Mouse (Mus musculus) forebrain, postnatal 0 days (tissue): ENCODE measurements around the gene Trim62. TPM values are rescaled to one million over a fixed set of nuclear protein-coding genes. Genes with fewer than 3 reads are reported as not detected.

Experiments
- ATAC-seq: fragments of 200-750 bp; cut with Nextera tagmentation; 2 replicates; pipeline ENCODE4 v1.8.0; 2017; ENCODE audit warnings: mild to moderate bottlenecking, moderate library complexity
- DNase-seq: peaks from one replicate; pipeline ENCODE4 v3.0.0-alpha.2; 2015
- H3K27ac ChIP-seq: fragments of 300-500 bp; sonication (generic); 2 replicates; pipeline ENCODE4 v1.5.1; 2014; ENCODE audit warnings: low read depth, mild to moderate bottlenecking, antibody characterized with exemption, low read length, moderate library complexity, mixed read lengths
- H3K27me3 ChIP-seq: fragments of 300-500 bp; sonication (generic); 2 replicates; pipeline ENCODE4 v1.6.1; 2014; ENCODE audit warnings: mild to moderate bottlenecking, low read length, mixed read lengths; ENCODE audit not compliant: insufficient read depth
- H3K36me3 ChIP-seq: fragments of 300-500 bp; sonication (generic); 2 replicates; pipeline ENCODE4 v1.6.1; 2014; ENCODE audit warnings: mild to moderate bottlenecking, moderate library complexity; ENCODE audit not compliant: insufficient read depth
- H3K4me1 ChIP-seq: fragments of 300-500 bp; sonication (generic); 2 replicates; pipeline ENCODE4 v1.6.1; 2014; ENCODE audit warnings: antibody characterized with exemption; ENCODE audit not compliant: insufficient read depth
- H3K4me2 ChIP-seq: fragments of 300-500 bp; sonication (generic); 2 replicates; pipeline ENCODE4 v1.6.1; 2014; ENCODE audit warnings: low read depth, mild to moderate bottlenecking, moderate library complexity
- H3K4me3 ChIP-seq: fragments of 300-500 bp; sonication (generic); 2 replicates; pipeline ENCODE4 v1.5.1; 2014; ENCODE audit warnings: low read depth, low read length, mixed read lengths
- H3K9ac ChIP-seq: fragments of 300-500 bp; sonication (generic); 2 replicates; pipeline ENCODE4 v1.6.1; 2014; ENCODE audit warnings: mild to moderate bottlenecking
- H3K9me3 ChIP-seq: fragments of 300-500 bp; sonication (generic); 2 replicates; pipeline ENCODE4 v1.6.1; 2016; ENCODE audit warnings: low read length
- CTCF ChIP-seq: sonication (generic); IDR thresholded peaks from 2 replicates; pipeline ENCODE4 v1.5.1; 2016; ENCODE audit warnings: antibody characterized with exemption, control low read depth, low read depth
- WGBS: fragments of 180-500 bp; shearing (Covaris S2); extraction: QIAGEN DNeasy Blood & Tissue Kit; methylation state at CpG from one replicate; pipeline ENCODE4 v1.1.7; 2014; 5-methylcytosine and 5-hydroxymethylcytosine counted together
- polyA plus RNA-seq: library from polyadenylated mRNA; unstranded; fragments of >200 nt; fragmentation: Nextera tagmentation; extraction: Ambion mirVana; gene quantifications from 2 replicates; pipeline ENCODE4 v1.2.1, GENCODE M21; 2015
- total RNA-seq: library from RNA; depleted of rRNA; stranded (reverse); fragments of >200 nt; gene quantifications from 2 replicates; pipeline ENCODE4 v1.2.3, GENCODE M21; 2014

Trim62 gene
- total and polyA plus RNA-seq, 2 experiments from 2014 or later: 15.7 to 20.4 TPM

- no peak for TF ChIP-seq CTCF
- Histone ChIP-seq H3K4me3 (no peak overlapping the region), H3K9me3 (no peaks in the 10 kb centered on the region), H3K27ac (no peak overlapping the region), H3K9ac (no peak overlapping the region), H3K27me3 (no peaks in the 10 kb centered on the region), H3K4me2 (no peak overlapping the region), H3K4me1 (peaks cover 14% of the 10 kb centered on the region), H3K36me3 (peaks cover 6% of the 10 kb centered on the region; the same call in 1 of the 2 replicates)
- DNase-seq: no peak
- no peak for ATAC-seq
- 85% methylated on average over 6 of the region's 6 CpGs for WGBS
Measured at GRCm38 (mm10) chr4:128888436-128888990, 5.1 kb downstream of the Trim62 start.

- TF ChIP-seq CTCF: no peak
- WGBS: 87% methylated on average over 12 of the region's 12 CpGs
- peaks cover 14% of the 10 kb centered on the region for H3K4me1 ChIP-seq
Measured at GRCm38 (mm10) chr4:128889752-128890630, 6.6 kb downstream of the Trim62 start.

GRCm38 (mm10) chr4:128891157-128891556 is 7.8 kb downstream of the Trim62 start:
- Histone ChIP-seq H3K9ac (no peak overlapping the region), H3K4me3 (no peak overlapping the region), H3K4me1 (peaks cover 11% of the 10 kb centered on the region), H3K27me3 (no peaks in the 10 kb centered on the region), H3K9me3 (no peaks in the 10 kb centered on the region), H3K27ac (no peak overlapping the region), H3K4me2 (no peak overlapping the region), H3K36me3 (peaks cover 6% of the 10 kb centered on the region; the same call in 1 of the 2 replicates)
- peak; percentile 72 for ATAC-seq
- 11% methylated on average over 1 of the region's 1 CpGs for WGBS
- peak; percentile 69 for DNase-seq
- TF ChIP-seq CTCF: no peak

More at GRCm38 (mm10) chr4:128889752-128890630, 6.6 kb downstream of the Trim62 start:
- H3K4me2 ChIP-seq: no peak overlapping the region
- no peak overlapping the region for H3K27ac ChIP-seq
- H3K36me3 ChIP-seq: peaks cover 6% of the 10 kb centered on the region; the same call in 1 of the 2 replicates
- H3K9ac ChIP-seq: no peak overlapping the region
- H3K9me3 ChIP-seq: no peaks in the 10 kb centered on the region
- ATAC-seq: no peak
- no peak overlapping the region for H3K4me3 ChIP-seq
- no peaks in the 10 kb centered on the region for H3K27me3 ChIP-seq
- DNase-seq: no peak

GRCm38 (mm10) chr4:128891746-128892145 is 8.4 kb downstream of the Trim62 start:
- H3K9ac ChIP-seq: no peak overlapping the region
- no peak overlapping the region for H3K4me3 ChIP-seq
- H3K4me2 ChIP-seq: no peak overlapping the region
- no peak for ATAC-seq
- H3K4me1 ChIP-seq: peaks cover 6% of the 10 kb centered on the region; the same call in 1 of the 2 replicates
- H3K27me3 ChIP-seq: no peaks in the 10 kb centered on the region
- H3K36me3 ChIP-seq: peaks cover 6% of the 10 kb centered on the region; the same call in 1 of the 2 replicates
- DNase-seq: no peak
- H3K27ac ChIP-seq: no peak overlapping the region
- H3K9me3 ChIP-seq: no peaks in the 10 kb centered on the region
- WGBS: 83% methylated on average over 6 of the region's 6 CpGs
- no peak for TF ChIP-seq CTCF

- no peaks in the 10 kb centered on the region for H3K27me3 ChIP-seq
- no peak for TF ChIP-seq CTCF
- 78% methylated on average over 6 of the region's 6 CpGs for WGBS
- no peak overlapping the region for H3K9ac ChIP-seq
- H3K4me2 ChIP-seq: no peak overlapping the region
- ATAC-seq: no peak
- DNase-seq: no peak
- H3K4me3 ChIP-seq: no peak overlapping the region
- H3K27ac ChIP-seq: no peak overlapping the region
- peaks cover 6% of the 10 kb centered on the region; the same call in 1 of the 2 replicates for H3K36me3 ChIP-seq
- H3K4me1 ChIP-seq: peaks cover 6% of the 10 kb centered on the region; the same call in 1 of the 2 replicates
- H3K9me3 ChIP-seq: no peaks in the 10 kb centered on the region
Measured at GRCm38 (mm10) chr4:128892188-128892587, 8.8 kb downstream of the Trim62 start.

- DNase-seq: no peak
Measured at GRCm38 (mm10) chr4:128894112-128894511, 10.7 kb downstream of the Trim62 start.

GRCm38 (mm10) chr4:128895841-128896240 is 12.5 kb downstream of the Trim62 start:
- H3K9ac ChIP-seq: no peak overlapping the region
- H3K9me3 ChIP-seq: no peaks in the 10 kb centered on the region
- peaks cover 13% of the 10 kb centered on the region for H3K4me1 ChIP-seq
- no peak for DNase-seq
- WGBS: 97% methylated on average over 4 of the region's 4 CpGs
- no peak for TF ChIP-seq CTCF
- H3K27ac ChIP-seq: no peak overlapping the region
- no peaks in the 10 kb centered on the region for H3K27me3 ChIP-seq
- H3K36me3 ChIP-seq: no peaks in the 10 kb centered on the region; the same call in 1 of the 2 replicates
- no peak overlapping the region for H3K4me3 ChIP-seq
- H3K4me2 ChIP-seq: no peak overlapping the region
- ATAC-seq: no peak

More at GRCm38 (mm10) chr4:128894112-128894511, 10.7 kb downstream of the Trim62 start:
- Histone ChIP-seq H3K27me3 (no peaks in the 10 kb centered on the region), H3K4me1 (peaks cover 5% of the 10 kb centered on the region), H3K9me3 (no peaks in the 10 kb centered on the region), H3K9ac (no peak overlapping the region), H3K36me3 (no peaks in the 10 kb centered on the region; the same call in 1 of the 2 replicates), H3K4me2 (no peak overlapping the region), H3K4me3 (no peak overlapping the region), H3K27ac (no peak overlapping the region)
- no peak for ATAC-seq
- no peak for TF ChIP-seq CTCF
- whole genome bisulfite sequencing: 68% methylated on average over 12 of the region's 12 CpGs
